Mouse (Mus musculus) CD4-positive naive resting alpha-beta T cell, adult 57 days (primary cell): Measurements from ENCODE around the gene Ell2. TPM values are rescaled to one million over a fixed set of nuclear protein-coding genes. Genes with fewer than 3 reads are reported as not detected.

ENCODE experiments used
- total RNA-seq: library from RNA; stranded (reverse); gene quantifications from one replicate; pipeline ENCODE4 v1.2.4, GENCODE M21; 2023

The Ell2 gene
- 4.9 TPM for total RNA-seq

DNA sequence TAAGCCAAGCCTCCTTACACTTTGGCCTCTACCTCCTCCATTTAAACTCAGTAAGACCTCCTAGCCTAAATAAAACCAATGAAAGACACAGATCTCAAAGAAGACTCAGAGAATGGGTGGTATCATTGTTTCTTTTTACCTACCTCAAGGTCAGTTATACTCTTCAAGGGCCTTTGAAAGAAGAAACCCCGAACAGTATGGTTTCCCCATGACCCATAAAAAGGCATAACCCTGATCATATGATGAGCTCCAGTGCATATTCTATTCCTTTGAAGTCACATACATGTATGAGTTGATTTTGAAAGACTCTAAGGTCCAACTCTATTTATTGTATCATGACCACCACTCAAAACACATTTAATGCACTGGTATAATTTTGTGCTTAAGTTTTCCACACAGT, at the start of gene Ell2:
Gene Ell2, plus strand, starts transcription at position 301 of the 400 bp plus-strand sequence.

Other genes starting within 250 kb of the Ell2 start
- gene Glrx, start 133.1 kb downstream of the Ell2 start, total RNA-seq = 12.8 TPM
- not detected for gene Rhobtb3, start 237.2 kb downstream of the Ell2 start, total RNA-seq